Comparison of ENCODE assay signal across 8 mouse cellular contexts in the genomic region with DNA sequence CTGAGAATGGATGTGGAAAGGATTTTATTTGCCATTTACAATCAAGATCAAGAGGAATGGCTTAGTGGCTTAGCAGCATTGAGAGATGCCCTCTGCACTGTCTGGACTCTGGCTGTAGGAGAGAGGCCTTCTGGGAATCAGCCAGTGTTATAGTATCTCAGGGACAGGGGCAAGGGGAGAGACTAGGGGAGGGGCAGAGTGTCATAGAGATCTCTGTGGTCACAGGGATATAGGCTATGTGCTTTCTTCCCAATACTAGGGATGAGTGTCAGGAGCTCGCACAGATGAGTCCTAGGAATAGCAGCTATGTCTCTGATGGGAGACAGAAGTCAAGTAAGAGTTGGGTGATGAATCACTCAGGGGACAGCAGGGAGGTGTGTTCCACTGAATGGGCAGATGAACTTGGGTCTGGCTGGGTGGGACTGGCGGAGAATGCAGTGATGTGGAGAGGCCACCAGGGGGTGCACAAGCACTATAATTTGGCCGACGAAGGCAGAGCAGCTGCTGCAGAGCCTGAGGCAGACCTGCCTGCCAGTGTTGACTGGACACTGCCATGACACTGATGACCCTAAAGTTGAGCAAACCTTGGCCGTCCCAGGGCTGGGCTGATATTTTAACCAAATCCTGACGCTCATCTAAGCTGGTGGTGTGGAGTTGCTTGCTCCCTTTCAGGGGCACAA. TPM values are rescaled to one million over a fixed set of nuclear protein-coding genes. Genes with fewer than 3 reads are reported as not detected.
A peak's percentile ranks its signal among the peaks of the same experiment; 100 is the strongest.
DNase-seq lines count a peak whose midpoint lies in the region; ATAC-seq lines count a peak whose summit lies in the region.

No protein-coding gene starts in this region.

- no peak overlapping the region for H3K9ac ChIP-seq in forebrain, embryonic 16.5 days (replicated peaks; ENCODE audit: low read depth, low read length)
- H3K9ac ChIP-seq in hindbrain, embryonic 14.5 days, result no peak overlapping the region
- no peak overlapping the region for H3K9ac ChIP-seq in midbrain, embryonic 15.5 days

- 17% methylated on average over 6 of the region's 6 CpGs for WGBS in forebrain, embryonic 16.5 days
- 21% methylated on average over 6 of the region's 6 CpGs for WGBS in hindbrain, embryonic 14.5 days
- WGBS in limb, embryonic 10.5 days, result 13% methylated on average over 6 of the region's 6 CpGs
- WGBS in midbrain, embryonic 15.5 days, result 16% methylated on average over 6 of the region's 6 CpGs

- intact Hi-C loops in heart, postnatal 25 days (cut with DNase I), result no loop called here

- no peaks in the 10 kb centered on the region for H3K36me3 ChIP-seq in forebrain, embryonic 16.5 days (ENCODE audit: control insufficient read depth, insufficient read depth)
- H3K36me3 ChIP-seq in hindbrain, embryonic 14.5 days (replicated peaks; ENCODE audit: control insufficient read depth, insufficient read depth), result no peaks in the 10 kb centered on the region
- H3K36me3 ChIP-seq in limb, embryonic 10.5 days, result no peaks in the 10 kb centered on the region
- H3K36me3 ChIP-seq in midbrain, embryonic 15.5 days (replicated peaks), result no peaks in the 10 kb centered on the region

- H3K4me2 ChIP-seq in forebrain, embryonic 16.5 days (ENCODE audit: low read length), result no peak overlapping the region
- no peak overlapping the region for H3K4me2 ChIP-seq in hindbrain, embryonic 14.5 days (replicated peaks)
- no peak overlapping the region for H3K4me2 ChIP-seq in midbrain, embryonic 15.5 days

- 0 out of 2 replicates have a peak, but pooled peaks have one; percentile 36 for ATAC-seq in cerebellum, adult (ENCODE audit: insufficient number of reproducible peaks, low FRiP score, low TSS enrichment)
- peak; percentile 29; the same call in 1 of the 2 replicates for ATAC-seq in forebrain, embryonic 16.5 days
- peak; percentile 29; the same call in 1 of the 2 replicates for ATAC-seq in hindbrain, embryonic 14.5 days (ENCODE audit: low FRiP score)
- ATAC-seq in midbrain, embryonic 15.5 days (replicated peaks), result peak; percentile 24; the same call in 1 of the 2 replicates

- H3K4me1 ChIP-seq in forebrain, embryonic 16.5 days (replicated peaks; ENCODE audit: control insufficient read depth, insufficient read depth, low read length), result no peaks in the 10 kb centered on the region
- no peaks in the 10 kb centered on the region for H3K4me1 ChIP-seq in hindbrain, embryonic 14.5 days (replicated peaks; ENCODE audit: control insufficient read depth, insufficient read depth, low read length)
- H3K4me1 ChIP-seq in limb, embryonic 10.5 days, result no peaks in the 10 kb centered on the region
- H3K4me1 ChIP-seq in midbrain, embryonic 15.5 days, result no peaks in the 10 kb centered on the region

- H3K27me3 ChIP-seq in forebrain, embryonic 16.5 days (replicated peaks; ENCODE audit: control insufficient read depth, insufficient read depth, low read length), result no peaks in the 10 kb centered on the region
- H3K27me3 ChIP-seq in hindbrain, embryonic 14.5 days (ENCODE audit: control insufficient read depth, insufficient read depth, low read length), result no peaks in the 10 kb centered on the region
- no peaks in the 10 kb centered on the region for H3K27me3 ChIP-seq in limb, embryonic 10.5 days (ENCODE audit: low read depth, poor library complexity, severe bottlenecking)
- H3K27me3 ChIP-seq in midbrain, embryonic 15.5 days (replicated peaks), result 0 out of 2 replicates have a peak, but pooled peaks cover 4% of the 10 kb centered on the region

- H3K9me3 ChIP-seq in forebrain, embryonic 16.5 days (ENCODE audit: control insufficient read depth, low read length), result no peaks in the 10 kb centered on the region
- H3K9me3 ChIP-seq in hindbrain, embryonic 14.5 days (ENCODE audit: control insufficient read depth, low read length), result no peaks in the 10 kb centered on the region
- H3K9me3 ChIP-seq in limb, embryonic 10.5 days (replicated peaks), result no peaks in the 10 kb centered on the region
- no peaks in the 10 kb centered on the region for H3K9me3 ChIP-seq in midbrain, embryonic 15.5 days

- DNase-seq in heart, adult 11 months, result peak; percentile 95
- no peak for DNase-seq in heart, postnatal 25 days (ENCODE audit: low spot score)
- DNase-seq in hindbrain, embryonic 14.5 days (ENCODE audit: low spot score), result peak; percentile 68
- DNase-seq in limb, embryonic 10.5 days (ENCODE audit: low spot score), result peak; percentile 77
- DNase-seq in spleen, postnatal 14 days (ENCODE audit: low spot score in 2 of 2), result peak; percentile 50 to 67

- no peak overlapping the region for H3K27ac ChIP-seq in forebrain, embryonic 16.5 days (ENCODE audit: low read length)
- H3K27ac ChIP-seq in hindbrain, embryonic 14.5 days, result no peak overlapping the region
- H3K27ac ChIP-seq in limb, embryonic 10.5 days, result no peak overlapping the region
- no peak overlapping the region for H3K27ac ChIP-seq in midbrain, embryonic 15.5 days

- H3K4me3 ChIP-seq in forebrain, embryonic 16.5 days (replicated peaks; ENCODE audit: low read length), result no peak overlapping the region
- no peak overlapping the region for H3K4me3 ChIP-seq in hindbrain, embryonic 14.5 days (replicated peaks; ENCODE audit: low read length)
- H3K4me3 ChIP-seq in limb, embryonic 10.5 days, result no peak overlapping the region
- no peak overlapping the region for H3K4me3 ChIP-seq in midbrain, embryonic 15.5 days

RNA-seq across cellular contexts. Expression of gene Tmem121, which starts 30.1 kb away (rescaled TPM):
- total RNA-seq in heart, postnatal 25 days (2021), result under 1 TPM in 1 of 2 experiments, not detected in 1; 0.17 TPM
- polyA plus RNA-seq in forebrain, embryonic 16.5 days (2015; fragmentation: Nextera tagmentation; extraction: Ambion mirVana), result 38.8 and 46.9 TPM in 2 replicates
- 28.0 and 33.4 TPM in 2 replicates for polyA plus RNA-seq in hindbrain, embryonic 14.5 days (2014; fragmentation: Nextera tagmentation; extraction: Ambion mirVana)
- polyA plus RNA-seq in limb, embryonic 10.5 days (2016; fragmentation: Nextera tagmentation; extraction: Ambion mirVana), result 12.3 and 15.7 TPM in 2 replicates
- 44.9 and 50.6 TPM in 2 replicates for polyA plus RNA-seq in midbrain, embryonic 15.5 days (2015; fragmentation: Nextera tagmentation; extraction: Ambion mirVana)

RNA-seq across cellular contexts. Expression of gene Tedc1, which starts 59.6 kb away (rescaled TPM):
- total RNA-seq in heart, postnatal 25 days (2021), result under 1 TPM; 0.61 to 0.83 TPM
- 20.2 and 21.5 TPM in 2 replicates for polyA plus RNA-seq in forebrain, embryonic 16.5 days (2015; fragmentation: Nextera tagmentation; extraction: Ambion mirVana)
- polyA plus RNA-seq in hindbrain, embryonic 14.5 days (2014; fragmentation: Nextera tagmentation; extraction: Ambion mirVana), result 10.2 and 14.4 TPM in 2 replicates
- 49.4 and 60.2 TPM in 2 replicates for polyA plus RNA-seq in limb, embryonic 10.5 days (2016; fragmentation: Nextera tagmentation; extraction: Ambion mirVana)
- polyA plus RNA-seq in midbrain, embryonic 15.5 days (2015; fragmentation: Nextera tagmentation; extraction: Ambion mirVana), result 12.7 and 16.3 TPM in 2 replicates
